Mouse (Mus musculus) heart, adult 18-20 months (tissue): ENCODE measurements at regions not wholly inside any gene's neighbourhood (a gene's known extent, or its start where the extent isn't known, plus 50 kb on each side); places are given as distances from the start of the nearest gene placed in this dataset.

Experiments
- DNase-seq, 2 experiments: peaks; one replicate each; pipeline ENCODE4 v3.0.0; 2021 to 2022; ENCODE audit warnings: mixed read lengths in 1 of 2

DNA sequence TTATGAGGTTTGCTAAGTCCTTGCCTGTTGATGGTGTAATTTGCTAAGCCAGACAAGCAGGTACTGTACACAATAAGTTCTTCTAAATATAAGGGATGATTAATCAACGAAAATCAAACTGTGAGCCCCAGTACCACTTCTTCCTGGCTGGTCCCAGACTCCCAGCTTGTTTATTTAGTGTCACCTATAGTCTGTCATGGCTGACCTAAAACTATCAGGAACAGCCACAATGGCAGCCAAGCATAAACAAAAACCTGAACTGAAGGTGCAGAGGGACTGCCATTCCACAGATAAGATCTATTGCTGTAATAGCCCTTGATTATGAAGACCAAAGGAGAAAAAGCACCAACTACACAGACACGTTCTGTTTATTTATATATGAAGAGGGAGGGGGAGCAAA, 180.9 kb upstream of the Dph6 start:
- no peak for DNase-seq

GRCm38 (mm10) chr2:114843696-114844388, 189.1 kb upstream of the Dph6 start:
- DNase-seq: no peak

DNA sequence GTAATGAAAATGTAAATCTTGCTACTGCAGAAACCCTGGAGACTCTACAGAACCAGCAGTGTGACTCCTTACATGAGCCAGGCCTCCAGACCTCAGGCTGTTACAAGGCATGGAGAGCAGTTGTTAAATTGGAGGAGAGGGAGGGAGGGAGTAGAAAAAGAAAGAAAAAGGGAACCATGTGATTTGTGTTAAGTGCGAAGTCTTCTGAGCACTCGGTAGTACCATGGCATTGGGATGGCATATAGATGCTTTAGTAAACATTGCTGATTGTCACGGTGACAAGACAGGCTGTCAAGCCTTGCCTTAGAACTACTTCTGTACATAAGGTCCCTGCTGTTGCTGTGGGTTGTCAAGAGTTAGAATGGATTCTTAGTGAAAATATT, 189.6 kb upstream of the Dph6 start:
- DNase-seq: no peak

DNA sequence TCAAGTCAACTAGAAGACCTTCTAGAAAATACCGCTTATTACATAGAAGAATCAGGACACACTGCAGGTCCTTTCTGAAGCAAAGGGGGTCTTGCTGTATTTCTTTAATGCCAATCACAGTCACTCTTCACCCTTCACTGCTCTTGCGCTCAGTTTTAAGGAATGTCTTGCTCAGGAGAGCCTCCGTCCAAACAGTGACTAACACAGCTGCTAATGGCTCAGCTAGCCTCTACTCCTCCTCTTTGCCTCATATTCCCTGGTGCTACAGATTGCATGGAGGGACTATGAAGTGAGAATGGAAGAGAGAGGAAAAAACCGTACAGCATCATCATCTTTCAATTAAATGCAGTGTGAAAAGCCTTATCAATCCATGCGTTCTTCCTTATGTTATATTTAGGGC, 193.7 kb upstream of the Dph6 start:
- DNase-seq: no peak

DNA sequence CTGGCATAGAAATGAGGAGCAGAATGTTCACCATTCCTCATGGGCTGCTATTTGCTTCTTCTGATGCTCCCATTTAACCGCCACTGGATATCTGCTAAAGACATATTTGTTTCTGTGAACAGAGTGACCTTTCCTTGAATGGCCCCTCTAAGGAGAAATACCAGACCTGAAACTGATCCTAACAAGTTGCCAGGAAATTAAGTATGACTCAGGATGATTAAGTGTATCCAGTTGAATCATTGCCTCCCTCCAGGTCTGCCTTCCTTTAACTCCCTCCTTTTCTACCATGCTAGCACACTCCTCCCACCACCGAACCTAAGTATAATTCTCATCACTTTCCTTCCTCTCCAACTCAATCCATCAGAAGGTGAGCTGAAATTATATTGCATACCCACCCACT, 194.2 kb upstream of the Dph6 start:
- DNase-seq: no peak

DNA sequence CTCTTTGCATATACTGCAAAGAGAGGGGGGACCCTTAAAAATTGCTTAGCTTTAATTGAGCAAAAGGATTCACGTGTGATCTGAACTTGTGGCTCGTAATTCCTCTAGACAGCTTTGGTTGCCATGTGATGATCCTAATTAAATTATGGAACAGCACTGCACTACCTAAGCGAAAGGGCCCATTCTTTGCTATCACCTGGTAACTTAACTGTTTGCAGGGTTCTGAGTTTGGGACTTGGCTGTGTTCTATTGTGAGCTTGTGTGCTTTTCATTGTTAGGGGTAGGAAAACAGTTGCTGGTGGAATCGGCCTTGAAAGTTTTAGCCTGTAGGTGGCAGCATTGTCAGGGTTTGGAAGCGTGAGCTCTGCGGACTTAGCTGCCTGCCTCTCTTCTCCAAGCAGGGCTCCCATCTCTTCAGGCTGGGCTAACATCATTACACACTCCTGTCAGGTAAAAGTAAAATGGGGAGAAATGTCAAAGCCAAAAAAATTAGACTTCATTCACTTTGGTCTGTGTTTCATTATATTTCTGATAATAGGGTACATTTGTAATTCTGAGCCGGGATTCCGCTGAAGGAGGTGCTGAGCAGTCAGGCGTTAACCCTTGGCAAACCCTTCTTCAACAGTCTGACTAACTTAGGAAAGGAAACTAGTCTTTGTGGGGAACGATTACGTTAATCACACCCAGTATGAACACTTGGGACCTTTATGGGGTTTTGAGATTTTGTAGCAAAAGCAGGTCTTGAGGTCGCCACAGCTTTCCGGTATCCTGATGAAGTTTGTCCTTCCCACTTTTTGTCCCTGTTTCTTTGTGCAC, 199.2 kb upstream of the Dph6 start:
- peak; percentile 47 to 82 for DNase-seq

DNA sequence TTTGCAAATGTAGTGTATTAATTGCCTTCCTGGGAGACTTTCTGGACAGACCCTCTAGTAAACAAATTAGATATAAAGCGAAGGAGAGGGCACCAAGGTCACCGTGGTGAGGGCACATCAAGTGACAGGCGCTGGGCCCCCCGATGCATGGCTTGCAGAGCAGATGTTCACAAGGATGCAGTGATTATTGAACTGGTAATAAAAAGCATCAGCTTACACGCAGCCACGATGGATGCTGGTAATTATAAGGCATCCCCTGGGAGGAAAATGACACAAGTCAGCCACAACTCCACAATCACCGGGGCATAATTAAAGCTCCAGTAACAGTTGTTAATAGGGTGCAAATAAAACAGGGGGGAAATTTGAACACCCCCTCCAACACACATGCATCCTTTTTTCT, 217.5 kb upstream of the Dph6 start:
- no peak for DNase-seq

- DNase-seq: no peak
These were observed 218.3 kb upstream of the Dph6 start for GRCm38 (mm10) chr2:114873090-114873489.

- DNase-seq: no peak
These were observed 224.3 kb upstream of the Dph6 start for GRCm38 (mm10) chr2:114879084-114879483.

DNA sequence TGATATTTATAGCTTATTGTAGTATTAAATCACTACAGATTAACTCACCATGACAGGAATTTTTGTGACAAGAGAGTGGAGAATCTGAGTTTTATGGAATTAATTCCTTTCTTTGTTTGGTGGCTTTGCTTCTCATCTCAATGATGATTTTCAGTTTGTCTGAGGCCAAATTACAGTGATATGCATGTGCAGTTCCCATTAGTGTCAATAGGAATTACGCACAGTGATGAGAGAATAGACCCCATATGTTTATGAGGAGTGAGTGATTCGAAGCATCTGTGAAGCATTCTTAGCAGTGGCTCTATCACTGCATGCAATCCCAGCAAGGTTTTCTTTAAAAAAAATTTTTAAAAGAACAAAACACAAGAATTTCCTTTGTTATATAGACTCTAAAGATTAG, 225.0 kb upstream of the Dph6 start:
- no peak for DNase-seq

DNA sequence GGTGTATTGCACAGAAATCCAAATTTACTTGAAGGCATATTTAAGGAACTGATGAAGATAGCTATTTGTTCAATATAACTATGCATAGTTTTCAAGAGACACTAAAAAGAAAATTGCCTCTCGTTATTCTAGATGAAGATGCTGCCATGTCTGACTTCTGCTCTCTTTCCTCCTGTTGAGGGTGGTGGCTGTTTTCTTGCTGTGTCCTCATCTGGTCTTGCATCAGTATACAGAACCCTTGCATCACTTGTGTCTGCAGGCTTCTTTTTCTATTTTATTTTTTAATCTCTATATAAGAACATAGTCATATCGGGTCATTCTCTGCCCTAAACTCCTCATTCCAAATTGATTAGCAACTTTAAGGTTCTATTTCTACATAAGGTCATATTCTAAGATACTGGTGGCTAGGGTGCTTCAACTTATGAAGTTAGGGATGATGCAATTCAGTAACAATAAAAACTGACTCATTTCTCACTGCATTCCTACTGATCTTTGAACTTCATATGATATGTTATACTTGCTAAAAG, 231.0 kb upstream of the Dph6 start:
- DNase-seq: no peak

GRCm38 (mm10) chr2:114898812-114899211, 244.0 kb upstream of the Dph6 start:
- DNase-seq: no peak

DNA sequence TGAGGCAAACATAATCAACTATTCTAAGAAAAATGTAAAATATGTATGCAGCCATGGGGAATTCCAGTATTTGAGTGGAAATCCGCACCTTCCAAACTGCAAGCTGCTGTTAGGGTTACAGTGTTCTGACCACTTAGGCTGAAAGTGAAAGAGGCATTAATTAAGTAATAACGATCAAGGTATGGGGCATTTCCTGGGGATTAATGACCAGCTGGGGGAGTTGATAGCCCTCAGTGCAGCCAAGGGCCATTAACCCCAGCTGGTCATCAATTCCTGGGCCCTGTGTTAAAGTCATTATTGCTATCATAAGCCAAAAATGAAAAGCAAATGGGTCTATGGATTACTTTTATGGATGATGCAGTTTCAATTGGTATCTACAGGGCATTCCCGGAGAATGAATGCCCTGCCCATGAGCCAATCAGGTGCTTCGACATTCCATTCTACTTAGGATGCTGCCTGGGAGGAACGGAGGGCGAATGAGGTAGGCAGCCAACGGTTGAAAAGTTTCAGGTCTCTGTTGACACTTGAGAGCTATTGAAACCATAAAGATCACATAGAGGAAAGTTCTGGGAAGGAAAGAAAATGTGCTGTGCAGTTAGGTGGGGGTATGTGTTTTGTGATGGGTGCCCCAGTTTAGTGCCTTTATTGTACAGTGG, 257.2 kb upstream of the Dph6 start:
- no peak for DNase-seq

GRCm38 (mm10) chr2:114915025-114915690, 260.4 kb upstream of the Dph6 start:
- DNase-seq: no peak

GRCm38 (mm10) chr2:114918420-114919332, 263.9 kb upstream of the Dph6 start:
- DNase-seq: no peak

DNA sequence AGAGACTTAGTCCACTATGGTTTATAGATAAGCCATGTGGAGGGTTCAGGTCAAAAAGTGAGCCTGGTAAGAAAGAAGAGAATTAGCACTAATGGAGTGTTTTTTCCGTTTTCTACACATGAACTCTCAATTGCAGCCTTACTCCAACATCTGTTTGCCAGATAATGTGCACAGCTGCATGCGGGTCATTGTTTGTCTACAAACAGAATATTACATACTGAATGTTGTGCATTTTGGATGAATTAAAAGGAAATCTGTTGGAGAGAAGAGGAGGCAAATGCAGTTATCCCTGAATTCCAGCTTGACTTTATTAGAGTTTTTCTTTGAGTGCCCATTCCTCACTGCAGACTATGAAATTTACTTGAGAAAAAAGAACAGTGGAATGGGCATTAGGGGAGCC, 269.1 kb upstream of the Dph6 start:
- no peak for DNase-seq

- no peak for DNase-seq
These were observed 280.7 kb upstream of the Dph6 start for GRCm38 (mm10) chr2:114935436-114935835.

GRCm38 (mm10) chr2:114938416-114939147, 283.8 kb upstream of the Dph6 start:
- no peak for DNase-seq

DNA sequence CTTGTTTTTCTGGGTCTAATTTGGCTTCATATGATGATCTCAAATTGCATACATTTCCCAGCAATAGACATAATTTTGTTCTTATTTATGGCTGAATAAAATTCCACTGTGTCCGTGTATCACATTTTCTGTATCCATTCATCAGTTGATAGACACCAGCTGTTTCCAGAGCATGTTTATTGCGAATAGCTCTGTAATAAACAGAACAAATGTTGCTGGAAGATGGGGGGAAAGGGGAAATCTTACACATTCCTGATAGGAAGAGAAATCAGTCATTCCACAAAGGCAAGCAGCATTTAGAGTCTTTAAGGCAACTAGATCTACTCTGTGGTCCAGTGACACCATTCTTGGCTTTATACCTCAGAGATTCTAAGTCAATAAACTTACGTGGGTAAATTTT, 311.3 kb upstream of the Dph6 start:
- no peak for DNase-seq

- no peak for DNase-seq
These were observed 313.9 kb upstream of the Dph6 start for GRCm38 (mm10) chr2:114968651-114969050.

- DNase-seq: no peak
These were observed 338.7 kb upstream of the Dph6 start for GRCm38 (mm10) chr2:114993419-114993818.
